Mouse (Mus musculus) kidney, adult 11 months (tissue): ENCODE data around the gene Fgfr4.
A peak's percentile ranks its signal among the peaks of the same experiment; 100 is the strongest.
"Not testable (repeated sequence)": the region's sequence is repeated elsewhere in the genome, so short reads cannot be mapped to it uniquely, and the experiment has no call there.

ENCODE experiments used
- DNase-seq: peaks from one replicate; pipeline ENCODE4 v3.0.0; 2022

Fgfr4 gene

DNA sequence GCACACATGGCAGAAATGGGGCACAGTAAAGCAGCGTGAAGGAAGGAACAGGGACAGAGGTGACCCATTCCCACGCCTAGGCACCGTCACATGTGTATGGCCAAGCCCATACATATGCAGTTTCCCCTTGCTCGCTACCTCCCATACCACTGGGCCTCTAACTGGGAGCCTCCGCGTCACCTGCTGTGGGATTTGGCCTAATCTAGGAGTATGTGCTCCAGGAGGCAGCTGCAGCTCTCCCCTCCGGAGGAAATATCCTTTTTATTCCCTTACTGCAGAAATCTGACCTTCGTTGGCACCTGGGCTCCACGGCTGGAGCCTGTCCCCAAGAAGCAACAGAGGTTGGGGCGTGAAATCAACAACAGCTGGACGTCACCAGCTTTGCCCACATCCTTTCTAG is 21.9 kb downstream of the Fgfr4 start:
- no peak for DNase-seq

DNA sequence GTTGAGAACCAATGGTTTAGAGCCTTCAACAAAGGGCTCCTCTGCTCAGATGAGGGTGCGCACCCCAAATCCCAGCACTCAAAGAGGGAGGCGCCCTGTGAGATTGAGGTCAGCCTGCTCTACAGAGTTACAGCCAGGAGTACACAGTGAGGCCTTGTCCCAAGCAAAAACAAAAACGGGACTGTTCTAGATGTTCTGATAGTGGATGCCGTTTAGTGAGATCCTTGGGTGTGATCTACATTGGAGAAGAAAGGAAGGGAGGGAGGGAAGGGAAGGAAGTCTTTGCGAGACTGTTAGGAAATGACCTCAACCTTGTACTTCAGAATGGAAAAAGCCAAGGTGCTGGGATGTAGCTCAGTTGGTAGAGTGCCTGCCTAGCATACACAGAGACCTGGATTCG is 23.8 kb downstream of the Fgfr4 start:
- no peak for DNase-seq

DNA sequence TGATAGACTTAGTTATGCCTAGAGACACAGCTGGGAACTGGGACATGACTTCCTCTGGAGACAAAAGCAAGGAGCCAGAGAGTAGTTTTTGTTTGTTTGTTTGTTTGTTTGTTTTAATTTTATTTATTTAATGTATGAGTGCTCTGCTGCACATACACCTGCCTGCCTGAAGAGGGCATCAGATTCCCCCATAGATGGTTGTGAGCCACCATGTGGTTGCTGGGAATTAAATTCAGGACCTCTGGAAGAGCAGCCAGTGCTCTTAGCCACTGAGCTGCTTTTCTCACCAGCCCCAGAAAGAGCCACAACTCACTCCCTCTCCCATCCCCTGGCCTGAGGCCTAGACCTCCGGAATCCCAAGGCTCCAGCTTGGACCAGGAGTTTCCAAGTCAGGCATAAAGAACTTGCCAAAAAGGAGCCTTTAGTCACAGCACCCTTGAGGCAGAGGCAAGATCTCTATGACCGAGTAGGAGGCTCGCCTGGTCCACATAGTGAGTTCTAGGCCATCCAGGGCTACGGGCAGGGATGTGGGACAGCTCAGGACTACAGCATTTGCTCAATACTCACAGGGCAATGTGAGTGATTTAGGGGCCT is 25.6 kb downstream of the Fgfr4 start:
- no peak for DNase-seq

DNA sequence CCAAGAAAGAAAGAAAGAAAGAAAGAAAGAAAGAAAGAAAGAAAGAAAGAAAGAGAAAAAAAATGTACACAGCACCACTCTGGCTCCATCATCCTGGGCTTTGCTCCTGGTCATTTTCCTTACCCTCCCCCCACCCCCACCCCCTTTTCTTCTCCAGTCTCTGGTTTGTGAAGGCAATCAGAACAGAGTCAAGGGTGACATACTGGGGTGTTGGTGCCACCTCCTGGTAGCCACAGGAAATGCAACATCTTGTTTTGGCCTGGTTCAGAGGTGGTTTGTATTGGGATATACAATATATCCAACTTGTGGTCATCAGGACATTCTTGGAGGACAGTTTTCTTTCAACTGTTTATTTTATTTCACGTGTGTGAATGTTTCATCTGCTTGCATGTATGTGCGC is 26.1 kb downstream of the Fgfr4 start:
- peak; percentile 74 for DNase-seq

DNA sequence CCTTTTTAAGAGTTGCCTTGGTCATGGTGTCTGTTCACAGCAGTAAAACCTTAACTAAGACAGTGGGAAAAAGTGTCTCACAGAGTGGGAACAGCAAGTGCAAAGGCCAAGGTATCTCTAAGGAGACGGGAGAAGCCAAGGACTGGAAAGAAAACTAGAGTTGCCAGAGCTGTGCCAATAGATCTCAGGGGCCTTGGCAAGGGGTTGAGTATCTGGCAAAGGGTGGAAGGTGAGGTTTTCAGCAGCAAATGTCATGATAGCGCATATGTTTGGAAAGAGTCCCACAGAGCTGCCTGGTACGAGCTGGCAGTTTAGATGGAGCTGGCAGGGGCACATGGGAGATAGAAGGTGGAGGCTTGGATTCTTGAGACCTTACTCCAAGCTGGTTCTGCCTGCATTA is 27.2 kb downstream of the Fgfr4 start:
- no peak for DNase-seq

DNA sequence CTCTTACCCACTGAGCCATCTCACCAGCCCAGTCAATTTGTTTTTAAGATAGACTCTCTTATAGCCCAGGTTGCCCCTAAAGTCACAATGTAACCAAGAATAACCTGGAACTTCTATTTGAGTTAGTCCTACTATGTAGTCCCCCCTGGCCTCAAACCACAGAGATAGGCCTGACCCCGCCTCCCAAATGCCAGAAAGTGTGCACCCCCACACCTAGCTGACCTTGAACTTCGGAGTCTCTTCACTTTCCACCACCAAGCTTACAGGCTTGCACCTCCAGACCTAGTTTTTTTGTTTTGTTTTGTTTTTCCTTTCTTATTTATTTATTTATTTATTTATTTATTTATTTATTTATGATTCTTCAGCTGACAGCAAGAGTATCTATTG is 29.3 kb downstream of the Fgfr4 start:
- no peak for DNase-seq

DNA sequence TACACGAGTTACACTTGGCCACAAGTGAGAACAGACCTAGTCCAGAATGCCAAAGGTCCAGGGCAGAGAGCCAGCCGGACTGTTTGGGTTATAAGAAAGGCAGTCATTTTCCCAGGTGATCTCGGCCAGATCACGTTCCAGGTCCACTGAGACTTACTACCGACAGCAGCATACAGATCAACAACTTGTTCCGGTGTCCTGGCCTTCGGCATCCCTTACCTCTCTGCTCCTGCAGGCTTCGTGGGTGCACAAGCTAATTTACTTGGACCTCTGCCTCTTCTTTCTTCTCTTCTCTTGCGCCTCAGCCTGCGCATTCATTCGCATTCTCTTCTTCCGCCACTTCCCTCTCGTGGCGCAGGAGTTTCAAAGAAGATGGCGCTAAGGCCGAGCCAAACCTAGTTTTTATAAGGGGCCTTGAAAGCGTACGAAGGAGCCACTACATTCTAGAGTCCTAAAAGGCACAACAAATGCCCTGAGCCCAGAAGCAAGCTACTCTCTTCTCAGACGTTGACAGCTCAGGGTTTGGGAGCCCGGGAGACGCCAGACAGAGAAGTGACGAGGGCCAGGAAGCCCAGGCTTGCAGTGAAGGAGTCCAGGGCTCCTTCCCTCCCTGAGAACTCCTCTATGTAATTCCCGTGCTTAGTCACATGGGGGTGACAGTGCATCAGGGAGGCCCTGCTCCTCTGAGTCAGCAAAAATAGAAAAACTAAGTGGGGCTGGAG is 29.9 kb downstream of the Fgfr4 start:
- DNase-seq = peak; percentile 85

DNA sequence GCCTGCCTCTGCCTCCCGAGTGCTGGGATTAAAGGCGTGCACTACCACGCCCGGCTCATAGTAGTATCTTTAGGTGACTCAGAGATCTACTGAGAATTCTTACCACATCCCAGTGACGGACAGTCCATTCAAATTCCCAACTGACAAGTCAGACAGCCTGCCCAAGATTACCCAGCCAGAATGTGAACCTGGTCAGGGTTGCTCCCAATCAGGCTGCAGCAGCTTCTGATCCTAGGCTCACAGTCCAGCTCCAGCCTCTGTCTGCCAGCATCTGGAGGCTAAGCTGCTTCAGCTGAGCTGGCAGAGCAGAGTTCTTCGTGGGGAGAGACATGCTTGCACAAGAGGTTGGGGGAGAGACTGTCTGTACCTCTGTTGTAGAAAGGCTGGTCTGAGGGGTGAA is 30.9 kb downstream of the Fgfr4 start:
- DNase-seq = no peak

DNA sequence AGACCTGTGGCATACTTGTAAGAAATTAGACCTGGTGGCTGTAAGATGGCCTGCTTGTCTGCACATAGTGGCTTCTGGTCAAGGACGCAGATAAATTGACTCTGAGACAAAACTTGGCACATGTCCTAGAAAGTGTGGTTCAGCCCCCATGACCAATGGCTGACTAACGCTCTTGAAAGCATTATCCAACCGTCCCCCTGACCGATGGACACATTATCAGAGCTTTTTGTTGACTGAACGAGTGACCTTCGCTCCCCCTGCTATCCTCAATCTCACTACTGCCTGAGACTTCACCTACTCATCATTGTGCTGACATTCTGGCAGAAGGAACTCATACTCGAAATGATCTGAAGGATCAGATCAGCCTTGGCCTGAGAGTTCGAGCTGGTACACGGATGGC is 34.6 kb downstream of the Fgfr4 start:
- DNase-seq = not testable (repeated sequence)

DNA sequence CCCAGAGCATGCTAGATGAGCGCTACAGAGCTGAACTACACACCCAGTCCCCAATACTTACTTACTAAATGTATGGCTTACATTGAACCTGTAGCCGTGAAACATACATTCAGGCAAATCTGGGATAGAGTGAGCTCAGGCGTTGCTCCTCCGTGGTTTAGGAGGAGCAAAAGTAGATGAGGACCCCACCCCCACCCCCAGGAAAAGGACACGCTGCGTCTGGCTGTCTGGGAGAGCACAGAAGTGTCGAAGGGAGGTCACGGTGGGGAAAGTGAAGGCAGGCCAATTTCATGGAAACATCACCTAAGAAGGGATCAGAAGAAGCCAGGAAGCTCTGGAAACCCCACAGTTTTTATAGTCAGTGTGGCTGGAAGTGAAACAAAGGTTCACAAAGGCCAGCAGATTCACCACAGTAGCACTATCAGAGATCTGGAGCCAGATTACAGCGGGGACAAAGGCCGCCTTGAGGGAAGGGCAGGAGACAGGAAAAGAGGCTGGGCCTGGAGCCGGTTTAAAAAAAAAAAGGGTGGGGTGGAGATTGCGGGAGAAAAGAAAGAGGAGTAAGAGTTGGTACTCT is 37.2 kb downstream of the Fgfr4 start:
- no peak for DNase-seq

DNA sequence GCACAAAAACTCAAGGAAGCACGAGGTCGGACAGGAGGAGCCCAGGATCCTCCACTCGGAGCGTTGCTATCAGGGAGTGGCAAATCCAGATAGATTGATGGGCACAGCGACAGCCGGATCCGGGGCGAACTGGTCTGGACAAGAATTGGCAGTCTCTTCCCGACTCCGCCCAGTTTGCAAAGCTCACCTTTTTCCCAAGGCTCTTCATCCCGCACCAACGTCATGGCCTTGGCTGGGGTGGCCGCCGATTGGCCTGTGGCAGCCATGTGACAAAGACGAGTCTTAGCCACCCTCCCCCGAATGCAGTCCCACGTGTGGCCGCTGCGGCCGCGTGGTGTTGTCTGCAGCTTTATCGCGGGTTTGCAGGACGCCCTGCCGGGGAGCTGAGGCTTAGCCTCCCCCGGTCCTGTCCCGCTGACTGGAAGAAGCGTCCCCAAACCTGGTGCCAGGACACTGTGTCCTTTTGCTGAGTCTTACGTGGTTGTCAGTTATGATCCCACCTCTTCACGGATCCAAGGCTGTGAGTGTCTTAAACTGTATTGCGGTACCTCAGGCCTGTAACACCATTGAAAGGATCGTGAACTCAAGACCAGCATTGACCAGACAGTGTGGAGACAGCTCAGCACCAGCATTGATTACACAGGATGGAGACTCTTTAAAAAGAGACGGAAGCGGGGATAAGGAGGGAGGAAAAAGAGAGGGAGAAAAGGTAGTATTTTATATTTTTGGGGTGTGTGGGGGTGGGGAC is 37.9 kb downstream of the Fgfr4 start:
- peak; percentile 98 for DNase-seq

DNA sequence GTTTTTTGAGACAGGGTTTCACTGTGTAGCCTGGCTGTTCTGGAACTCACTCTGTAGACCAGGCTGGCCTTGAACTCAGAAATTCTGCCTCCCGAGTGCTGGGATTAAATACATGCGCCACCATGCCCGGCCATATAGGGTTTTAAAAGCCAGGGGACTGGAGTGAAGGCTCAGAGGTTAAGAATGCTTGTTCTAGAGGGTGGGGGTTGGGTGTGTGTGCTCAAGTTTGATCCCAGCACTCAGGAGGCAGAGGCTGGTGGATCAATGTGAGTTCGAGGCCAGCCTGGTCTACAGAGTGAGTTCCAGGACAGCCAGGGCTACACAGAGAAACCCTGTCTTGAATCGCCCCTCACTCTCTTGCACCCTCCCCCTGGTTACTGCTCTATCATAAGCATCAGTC is 39.1 kb downstream of the Fgfr4 start:
- DNase-seq = no peak

DNA sequence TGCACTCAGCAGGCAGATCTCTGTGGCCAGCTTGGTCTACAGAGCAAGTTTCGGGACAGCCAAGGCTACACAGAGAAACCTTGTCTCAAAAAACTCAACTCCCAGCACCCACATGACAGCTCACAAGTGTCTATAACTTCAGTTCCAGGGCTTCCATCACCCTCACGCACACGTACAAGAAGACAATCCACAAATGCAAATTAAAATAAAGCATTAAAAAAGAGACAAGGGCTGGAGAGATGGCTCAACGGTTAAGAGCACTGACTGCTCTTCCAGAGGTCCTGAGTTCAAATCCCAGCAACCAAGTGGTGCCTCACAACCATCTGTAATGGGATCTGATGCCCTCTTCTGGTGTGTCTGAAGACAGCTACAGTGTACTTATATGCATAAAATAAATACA is 50.3 kb downstream of the Fgfr4 start:
- DNase-seq = not testable (repeated sequence)

DNA sequence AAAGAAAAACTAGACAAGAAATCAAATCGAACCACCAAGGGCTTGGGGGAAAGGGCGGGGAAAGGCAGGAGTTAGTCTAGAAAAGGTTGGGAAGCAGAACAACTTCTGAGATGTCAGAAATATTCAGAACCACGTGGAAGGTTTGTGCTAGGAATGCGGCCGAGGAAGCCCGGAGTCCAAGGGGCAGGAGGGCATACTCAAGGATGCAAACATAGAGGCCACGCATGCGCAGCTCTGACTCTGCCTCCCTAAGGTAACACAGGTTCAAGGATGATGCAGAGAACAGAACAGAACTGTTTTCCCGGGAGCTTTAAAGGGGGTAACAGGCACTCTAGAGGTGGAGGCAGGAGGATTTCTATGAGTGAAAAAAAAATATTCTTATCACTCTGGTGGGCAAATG is 51.3 kb downstream of the Fgfr4 start:
- peak; percentile 85 for DNase-seq

DNA sequence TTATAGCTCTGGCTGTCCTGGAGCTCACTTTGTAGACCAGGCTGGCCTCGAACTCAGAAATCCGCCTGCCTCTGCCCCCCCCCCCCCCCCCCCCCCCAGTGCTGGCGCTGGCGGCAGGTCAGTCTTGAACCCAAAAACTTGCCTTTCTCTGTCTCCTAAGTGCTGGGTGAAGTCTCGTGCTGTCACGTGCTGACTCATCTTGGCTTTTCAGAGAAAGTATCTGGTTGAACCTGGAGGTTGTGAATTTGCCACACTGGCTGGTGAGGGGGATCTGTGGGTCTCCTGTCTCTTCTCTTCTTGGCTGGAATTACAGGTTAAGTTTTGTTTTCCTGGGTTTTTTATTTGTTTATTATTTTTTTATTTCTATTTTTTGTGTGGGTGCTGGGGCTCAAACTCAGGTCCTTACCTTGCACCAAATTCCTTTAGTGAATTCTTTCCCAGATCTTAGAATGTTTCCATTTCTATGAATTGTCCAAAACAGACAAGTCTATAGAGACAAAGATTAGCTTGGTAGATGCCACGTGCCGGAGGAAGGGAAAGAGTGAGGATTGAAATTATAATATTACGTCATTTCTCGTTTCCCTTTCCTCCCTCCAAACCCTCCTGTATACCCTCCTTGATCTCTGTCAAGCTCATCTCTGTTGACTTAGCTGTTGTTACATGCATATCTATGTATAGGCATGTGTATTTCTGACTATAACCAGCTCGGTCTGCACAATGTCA is 52.4 kb downstream of the Fgfr4 start:
- no peak for DNase-seq

DNA sequence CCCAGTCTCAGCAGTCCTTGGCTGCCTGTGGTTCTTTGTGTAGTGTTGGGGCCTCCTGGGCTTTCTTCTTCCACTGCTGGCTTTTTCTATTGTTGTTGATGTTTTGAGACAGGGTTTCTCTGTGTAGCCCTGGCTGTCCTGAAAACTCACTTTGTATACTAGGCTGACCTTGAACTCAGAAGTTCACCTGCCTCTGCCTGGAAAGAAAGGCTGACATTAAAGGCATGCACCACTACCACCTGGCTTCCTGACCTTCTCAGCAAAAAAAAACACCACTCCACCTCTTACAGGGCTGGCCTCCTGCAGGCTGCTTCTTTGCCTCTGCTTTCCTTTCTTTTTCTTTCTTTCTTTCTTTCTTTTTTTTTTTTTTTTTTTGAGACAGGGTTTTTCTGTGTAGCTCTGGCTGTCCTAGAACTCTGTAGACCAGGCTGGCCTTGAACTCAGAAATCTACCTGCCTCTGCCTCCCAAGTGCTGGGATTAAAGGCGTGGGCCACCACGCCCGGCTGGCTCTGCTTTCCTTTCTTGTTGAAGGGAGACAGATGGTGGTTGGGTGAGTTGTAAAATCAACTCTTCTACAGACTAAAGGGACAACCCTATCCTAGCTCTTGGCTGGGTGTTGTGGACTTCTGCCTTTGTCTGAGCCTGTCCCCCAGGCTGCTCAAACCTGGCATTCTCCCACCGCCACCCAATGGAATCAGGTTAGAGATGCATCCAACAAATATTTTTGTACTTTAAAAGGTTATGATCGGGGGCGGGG is 53.2 kb downstream of the Fgfr4 start:
- no peak for DNase-seq

DNA sequence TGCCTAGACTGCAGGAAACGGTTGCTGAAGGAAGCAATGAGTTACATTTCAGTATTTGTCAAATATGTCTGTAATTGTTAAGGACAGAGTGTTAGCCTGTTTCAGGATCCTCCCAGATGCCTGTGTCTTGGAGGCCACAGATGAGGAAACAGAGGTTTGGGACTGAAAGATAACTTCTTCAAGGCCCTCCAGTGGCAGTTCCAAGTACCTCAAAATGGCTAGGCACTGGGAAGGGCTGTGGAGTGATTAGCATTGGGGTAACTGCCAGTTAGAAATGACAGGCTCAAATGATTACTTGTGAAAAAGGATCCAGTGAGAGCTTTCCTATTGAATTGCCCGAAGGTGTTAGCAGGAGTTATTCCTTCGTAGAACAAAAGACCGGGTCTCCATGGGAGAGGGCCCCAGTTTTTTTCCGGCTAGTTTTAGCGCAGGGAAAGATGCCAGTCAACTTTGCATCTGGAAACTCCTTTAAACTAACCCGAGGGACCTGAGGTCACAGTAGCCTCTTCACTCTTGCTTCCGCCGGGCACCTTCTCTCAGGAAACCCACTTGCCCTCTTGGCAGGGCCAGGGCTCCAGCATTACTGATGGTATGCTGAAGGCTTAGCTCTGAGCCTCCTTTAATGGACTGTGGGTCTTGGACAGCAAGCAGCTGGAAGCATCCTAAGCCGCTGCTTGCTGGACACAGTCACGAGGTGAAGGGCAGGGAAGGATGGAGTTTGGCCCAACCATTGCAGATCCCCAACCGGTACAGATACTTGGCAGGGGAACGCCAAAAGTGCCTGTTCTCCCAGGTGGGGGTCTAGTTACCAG is 56.6 kb downstream of the Fgfr4 start:
- no peak for DNase-seq

DNA sequence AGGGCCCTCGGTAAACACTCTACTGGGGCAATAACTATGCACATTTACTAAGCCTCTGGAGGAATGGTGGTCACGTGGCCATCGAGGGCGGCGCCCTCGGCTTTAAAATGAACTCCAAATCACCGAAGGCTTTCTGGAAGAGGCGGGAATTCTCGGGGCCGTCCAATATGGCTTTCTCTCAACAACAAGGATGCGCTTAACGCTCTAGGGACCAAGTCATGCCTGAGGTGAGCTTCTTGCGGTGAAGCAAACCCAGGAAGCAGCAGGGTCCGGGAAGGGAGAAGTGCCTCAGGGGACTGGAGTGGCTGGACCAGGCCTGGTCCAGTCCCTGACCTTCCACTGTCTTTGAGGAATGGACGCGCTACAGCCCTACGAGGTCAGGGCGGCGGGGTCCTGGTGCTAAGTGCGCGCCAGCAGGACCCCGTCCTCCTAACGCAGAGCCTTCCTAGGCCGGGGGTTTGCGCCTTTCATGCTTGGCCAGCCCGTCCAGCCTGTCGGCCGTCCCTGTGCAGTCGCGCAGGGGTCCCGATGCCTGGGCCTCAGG is 57.3 kb downstream of the Fgfr4 start, which contains the start of gene Nsd1:
Gene Nsd1 (plus strand): TSS at position 134 of the 544 bp plus-strand sequence.
- no peak for DNase-seq

DNA sequence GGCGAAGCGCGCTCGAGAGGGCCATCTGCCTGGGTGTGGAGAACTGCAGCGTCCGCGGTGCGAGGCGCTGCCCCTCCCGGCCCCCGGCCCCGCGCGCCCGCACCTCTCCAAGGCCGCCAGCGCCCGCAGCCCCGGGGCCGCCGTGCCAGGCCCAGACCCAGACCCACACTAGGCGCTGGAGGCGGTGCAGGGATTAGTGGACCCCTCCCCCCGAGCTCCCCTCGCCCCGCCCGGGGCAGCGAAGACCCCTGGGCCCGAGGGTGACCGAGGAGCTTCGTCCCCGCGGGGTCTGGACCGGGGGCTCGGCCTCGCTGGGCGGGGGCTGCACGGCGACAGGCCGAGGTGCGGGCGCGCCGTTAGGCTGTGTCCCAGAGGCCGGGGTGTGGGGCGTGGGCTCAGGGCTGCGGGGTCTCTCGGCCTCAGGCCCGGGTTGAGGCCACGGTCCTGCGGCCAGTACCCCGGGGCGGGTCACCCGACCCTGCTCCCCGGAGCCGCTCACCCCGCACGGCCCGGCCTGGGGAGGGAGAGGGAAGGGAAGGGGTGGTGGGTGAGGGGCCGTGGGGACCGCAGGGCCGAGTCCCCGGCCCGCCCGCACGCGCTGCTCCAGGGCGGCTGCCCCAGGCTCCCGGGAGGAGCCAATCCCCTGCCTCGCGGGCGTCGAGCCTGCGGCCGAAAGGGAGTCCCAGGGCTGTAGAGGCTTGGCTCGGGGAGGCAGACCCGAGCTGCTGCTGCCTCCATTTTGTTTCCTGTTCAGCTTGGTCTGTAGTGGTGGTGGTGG is 57.9 kb downstream of the Fgfr4 start:
- peak; percentile 66 for DNase-seq

DNA sequence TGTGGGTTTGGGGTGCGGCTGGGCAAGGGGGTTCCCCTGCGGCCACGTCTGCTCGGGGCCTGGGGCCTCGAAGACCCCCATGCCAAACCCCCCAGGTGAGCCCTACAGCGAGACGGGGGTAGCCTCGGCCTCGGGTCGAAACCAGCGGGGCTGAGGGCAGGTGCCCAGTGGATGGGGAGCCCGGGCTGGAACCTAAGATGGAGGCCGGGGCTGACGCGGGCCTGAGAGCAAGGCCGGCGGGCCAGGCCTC is 58.5 kb downstream of the Fgfr4 start:
- DNase-seq = no peak
